In the genomic region with DNA sequence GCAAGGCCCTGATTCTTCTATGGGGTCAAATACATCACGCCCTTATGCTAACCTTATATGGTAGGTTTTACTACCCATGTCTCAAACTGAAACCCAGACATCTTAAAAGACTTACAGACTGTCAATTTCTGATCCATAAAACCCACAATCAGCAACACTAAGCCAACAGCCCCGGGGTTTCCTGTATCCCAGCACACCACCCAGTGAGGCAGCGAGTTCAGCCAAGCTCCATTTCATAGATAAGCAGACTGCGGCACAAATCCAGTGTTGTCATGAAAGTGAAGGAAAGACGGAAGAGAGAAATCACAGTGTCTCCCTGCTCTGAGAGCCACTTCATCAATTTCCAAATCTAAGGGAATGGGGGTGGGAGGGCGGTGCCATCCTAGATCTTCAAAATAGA, we compare ENCODE assay signal across 25 mouse cellular contexts. TPM values are rescaled to one million over a fixed set of nuclear protein-coding genes. Genes with fewer than 3 reads are reported as not detected.
DNase-seq lines count a peak whose midpoint lies in the region; ATAC-seq lines count a peak whose summit lies in the region.
"Had no signal": no experiment of that assay in that cellular context is flagged by ENCODE, and none has a peak within 500 bp of the region (broad histone marks: within the 10 kb centered on the region; RNA-seq: fewer than 3 reads in every experiment).

No protein-coding gene starts in this region.

- H3K4me2 ChIP-seq in embryonic facial prominence, embryonic 13.5 days = no peak overlapping the region
- H3K4me2 ChIP-seq: hindbrain, embryonic 13.5 days; intestine, embryonic 15.5 days had no signal

- WGBS in embryonic facial prominence, embryonic 13.5 days = 63% methylated on average over 6 of the region's 6 CpGs

- DNase-seq in heart, adult 11 months = peak; percentile 93
- DNase-seq in heart, postnatal 14 days = no peak
- peak; percentile 46 for DNase-seq in NIH3T3 (ENCODE audit: low read depth)
- DNase-seq in adrenal gland, adult 18-20 months (ENCODE audit: low spot score in 2 of 2) = no peak
- no peak for DNase-seq in right cerebral cortex, adult 18-20 months
- DNase-seq: adrenal gland, postnatal 10 days; adrenal gland, postnatal 36 days; cerebellum, adult 18-20 months; cerebellum, adult 9-10 months; cerebellum, postnatal 14 days; gastrocnemius, adult 2 months; gastrocnemius, postnatal 14 days; heart, postnatal 36 days; kidney, adult 11 months had no signal

- H3K27me3 ChIP-seq in embryonic facial prominence, embryonic 13.5 days = no peaks in the 10 kb centered on the region
- H3K27me3 ChIP-seq: hindbrain, embryonic 13.5 days; intestine, embryonic 15.5 days had no signal

- H3K9ac ChIP-seq in embryonic facial prominence, embryonic 13.5 days = no peak overlapping the region
- H3K9ac ChIP-seq: hindbrain, embryonic 13.5 days; intestine, embryonic 15.5 days had no signal

- ATAC-seq in embryonic facial prominence, embryonic 13.5 days (ENCODE audit: insufficient number of reproducible peaks, insufficient read depth, low FRiP score, low TSS enrichment, low read depth) = no peak
- ATAC-seq: activated CD4-positive, CD25-positive, alpha-beta regulatory T cell, adult 4 months; CD4-positive, CD25-positive, alpha-beta regulatory T cell, adult 4 months; forebrain, embryonic 14.5 days; hindbrain, embryonic 16.5 days; intestine, embryonic 15.5 days had no signal

- H3K4me1 ChIP-seq in embryonic facial prominence, embryonic 13.5 days = peaks cover 26% of the 10 kb centered on the region
- H3K4me1 ChIP-seq: forebrain, embryonic 10.5 days; hindbrain, embryonic 10.5 days; hindbrain, embryonic 13.5 days; intestine, embryonic 15.5 days had no signal

- H3K27ac ChIP-seq in embryonic facial prominence, embryonic 13.5 days = peak overlapping the region; percentile 57; the same call in 1 of the 2 replicates
- H3K27ac ChIP-seq: gastrocnemius, adult 2 months; heart, embryonic 10.5 days; hindbrain, embryonic 10.5 days; hindbrain, embryonic 13.5 days; intestine, embryonic 15.5 days had no signal

- no peak overlapping the region for H3K4me3 ChIP-seq in embryonic facial prominence, embryonic 13.5 days
- H3K4me3 ChIP-seq: forebrain, embryonic 10.5 days; gastrocnemius, adult 2 months; heart, embryonic 10.5 days; hindbrain, embryonic 10.5 days; hindbrain, embryonic 13.5 days; intestine, embryonic 15.5 days had no signal

- intact Hi-C loops in heart, postnatal 14 days (cut with DNase I) = no loop called here

- H3K9me3 ChIP-seq in embryonic facial prominence, embryonic 13.5 days = peaks cover 4% of the 10 kb centered on the region; the same call in 1 of the 2 replicates
- H3K9me3 ChIP-seq: forebrain, embryonic 10.5 days; heart, embryonic 10.5 days; hindbrain, embryonic 10.5 days; intestine, embryonic 15.5 days had no signal

- H3K36me3 ChIP-seq in embryonic facial prominence, embryonic 13.5 days = 0 out of 2 replicates have a peak, but pooled peaks cover 5% of the 10 kb centered on the region
- H3K36me3 ChIP-seq: forebrain, embryonic 10.5 days; hindbrain, embryonic 10.5 days; hindbrain, embryonic 13.5 days; intestine, embryonic 15.5 days had no signal

RNA-seq across cellular contexts. Expression of gene Pakap, which starts 50.8 kb away (rescaled TPM):
- total RNA-seq in heart, postnatal 14 days (2021) = 10 to 100 TPM; 40.0 to 46.5 TPM
- 35.4 and 38.1 TPM in 2 replicates for polyA plus RNA-seq in embryonic facial prominence, embryonic 13.5 days (2015; fragmentation: Nextera tagmentation; extraction: Ambion mirVana)
- 10 to 100 TPM; 34.5 to 69.8 TPM for total RNA-seq in adrenal gland, adult 18-20 months (2021)
- total RNA-seq: MEL had no signal

Comparison
In these comparisons a context has a peak if more than half of its experiments do, and no peak if none do; other contexts are left out.
1. DNase-seq: peak in heart, adult 11 months (single experiment) and NIH3T3 (single experiment); none in heart, postnatal 14 days (0 of 2), adrenal gland, adult 18-20 months (0 of 2) and right cerebral cortex, adult 18-20 months (single experiment).